Mouse (Mus musculus) neural tube, embryonic 12.5 days (tissue): ENCODE results near the gene Timm8a1. TPM values are rescaled to one million over a fixed set of nuclear protein-coding genes. Genes with fewer than 3 reads are reported as not detected.
"Not testable (repeated sequence)": the region's sequence is repeated elsewhere in the genome, so short reads cannot be mapped to it uniquely, and the experiment has no call there.

ENCODE experiments used
- ATAC-seq: fragments of 200-750 bp; cut with Nextera tagmentation; 2 replicates; pipeline ENCODE4 v1.8.0; 2017; ENCODE audit warnings: low read depth, mild to moderate bottlenecking, moderate TSS enrichment, moderate library complexity; ENCODE audit not compliant: low FRiP score
- H3K27ac ChIP-seq: fragments of 300-500 bp; sonication (generic); 2 replicates; pipeline ENCODE4 v1.5.1; 2016
- H3K27me3 ChIP-seq: fragments of 300-500 bp; sonication (generic); replicated peaks from 2 replicates; pipeline ENCODE4 v1.6.1; 2016; ENCODE audit warnings: mild to moderate bottlenecking
- H3K36me3 ChIP-seq: fragments of 300-500 bp; sonication (generic); 2 replicates; pipeline ENCODE4 v1.6.1; 2016; ENCODE audit warnings: mild to moderate bottlenecking
- H3K4me1 ChIP-seq: fragments of 300-500 bp; sonication (generic); 2 replicates; pipeline ENCODE4 v1.6.1; 2016
- H3K4me2 ChIP-seq: fragments of 300-500 bp; sonication (generic); replicated peaks from 2 replicates; pipeline ENCODE4 v1.6.1; 2016; ENCODE audit warnings: mild to moderate bottlenecking
- H3K4me3 ChIP-seq: fragments of 300-500 bp; sonication (generic); 2 replicates; pipeline ENCODE4 v1.5.1; 2016
- H3K9ac ChIP-seq: fragments of 300-500 bp; sonication (generic); 2 replicates; pipeline ENCODE4 v1.6.1; 2016; ENCODE audit warnings: mild to moderate bottlenecking
- H3K9me3 ChIP-seq: fragments of 300-500 bp; sonication (generic); 2 replicates; pipeline ENCODE4 v1.6.1; 2016; ENCODE audit warnings: mild to moderate bottlenecking
- WGBS: fragments of 180-500 bp; shearing (Covaris S2); methylation state at CpG from one replicate; pipeline ENCODE4 v1.1.7; 2016; 5-methylcytosine and 5-hydroxymethylcytosine counted together
- polyA plus RNA-seq: library from polyadenylated mRNA; unstranded; fragments of >200 nt; fragmentation: Nextera tagmentation; extraction: Ambion mirVana; gene quantifications from 2 replicates; pipeline ENCODE4 v1.2.1, GENCODE M21; 2016

Timm8a1 gene
- polyA plus RNA-seq, 1 experiment from 2014 or later: 45.8 TPM

- Histone ChIP-seq H3K4me2 (no peak overlapping the region), H3K27ac (no peak overlapping the region)
- WGBS: 86% methylated on average over 8 of the region's 8 CpGs
Measured at GRCm38 (mm10) chrX:134566536-134567222, 25.0 kb upstream of the Timm8a1 start.

GRCm38 (mm10) chrX:134564326-134564725, 22.7 kb upstream of the Timm8a1 start:
- Histone ChIP-seq H3K27me3 (no peaks in the 10 kb centered on the region), H3K9me3 (no peaks in the 10 kb centered on the region), H3K36me3 (no peaks in the 10 kb centered on the region), H3K27ac (no peak overlapping the region), H3K4me1 (no peaks in the 10 kb centered on the region), H3K4me2 (no peak overlapping the region), H3K4me3 (no peak overlapping the region), H3K9ac (no peak overlapping the region)
- 83% methylated on average over 4 of the region's 4 CpGs for WGBS
- ATAC-seq: no peak

More at GRCm38 (mm10) chrX:134566536-134567222, 25.0 kb upstream of the Timm8a1 start:
- no peak overlapping the region for H3K4me3 ChIP-seq
- no peak for ATAC-seq
- no peaks in the 10 kb centered on the region for H3K4me1 ChIP-seq
- H3K9me3 ChIP-seq: no peaks in the 10 kb centered on the region
- no peaks in the 10 kb centered on the region for H3K27me3 ChIP-seq
- no peaks in the 10 kb centered on the region for H3K36me3 ChIP-seq
- H3K9ac ChIP-seq: no peak overlapping the region

GRCm38 (mm10) chrX:134554425-134554824, 12.8 kb upstream of the Timm8a1 start:
- Histone ChIP-seq H3K4me1 (no peaks in the 10 kb centered on the region), H3K4me2 (no peak overlapping the region), H3K4me3 (no peak overlapping the region), H3K27me3 (no peaks in the 10 kb centered on the region), H3K9me3 (no peaks in the 10 kb centered on the region), H3K27ac (no peak overlapping the region), H3K9ac (no peak overlapping the region), H3K36me3 (no peaks in the 10 kb centered on the region)
- WGBS: 81% methylated on average over 6 of the region's 6 CpGs
- ATAC-seq: no peak

GRCm38 (mm10) chrX:134553326-134553725, 11.7 kb upstream of the Timm8a1 start:
- no peaks in the 10 kb centered on the region for H3K36me3 ChIP-seq
- 82% methylated on average over 4 of the region's 4 CpGs for WGBS

GRCm38 (mm10) chrX:134550903-134551302, 9.2 kb upstream of the Timm8a1 start:
- H3K36me3 ChIP-seq: no peaks in the 10 kb centered on the region
- H3K4me1 ChIP-seq: no peaks in the 10 kb centered on the region
- H3K4me2 ChIP-seq: no peak overlapping the region
- no peak overlapping the region for H3K4me3 ChIP-seq
- H3K27me3 ChIP-seq: no peaks in the 10 kb centered on the region
- WGBS: 27% methylated on average over 5 of the region's 5 CpGs
- no peaks in the 10 kb centered on the region for H3K9me3 ChIP-seq
- ATAC-seq: no peak; the same call in 1 of the 2 replicates
- H3K9ac ChIP-seq: no peak overlapping the region
- H3K27ac ChIP-seq: no peak overlapping the region

More at GRCm38 (mm10) chrX:134553326-134553725, 11.7 kb upstream of the Timm8a1 start:
- Histone ChIP-seq H3K4me3 (no peak overlapping the region), H3K27me3 (no peaks in the 10 kb centered on the region), H3K4me1 (no peaks in the 10 kb centered on the region), H3K4me2 (no peak overlapping the region), H3K9me3 (no peaks in the 10 kb centered on the region), H3K27ac (no peak overlapping the region), H3K9ac (no peak overlapping the region)
- ATAC-seq: no peak

DNA sequence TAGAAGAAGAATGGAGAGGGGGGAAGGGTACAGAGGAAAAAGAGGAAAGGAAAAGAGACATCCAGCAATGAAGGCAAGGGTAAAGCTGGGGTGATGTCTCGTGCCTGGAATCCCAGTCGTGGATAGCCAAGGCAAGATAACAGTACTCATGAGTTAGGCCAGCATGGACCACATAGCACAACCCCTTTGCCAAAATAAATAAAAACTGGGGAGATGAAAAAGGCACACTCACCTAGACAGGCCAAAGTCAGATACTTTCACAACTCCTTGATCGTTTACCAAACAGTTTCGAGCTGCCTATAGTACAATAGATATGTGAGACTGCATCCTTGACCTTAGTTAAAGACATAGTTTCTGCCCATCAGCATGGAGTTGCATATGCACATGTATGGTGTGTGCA, 5.7 kb upstream of the Timm8a1 start:
- H3K9ac ChIP-seq: no peak overlapping the region
- H3K4me1 ChIP-seq: no peaks in the 10 kb centered on the region
- no peak overlapping the region for H3K4me3 ChIP-seq
- no peaks in the 10 kb centered on the region for H3K27me3 ChIP-seq
- ATAC-seq: no peak
- H3K36me3 ChIP-seq: no peaks in the 10 kb centered on the region
- WGBS: 89% methylated on average over 4 of the region's 4 CpGs
- no peak overlapping the region for H3K4me2 ChIP-seq
- no peak overlapping the region for H3K27ac ChIP-seq
- H3K9me3 ChIP-seq: no peaks in the 10 kb centered on the region

DNA sequence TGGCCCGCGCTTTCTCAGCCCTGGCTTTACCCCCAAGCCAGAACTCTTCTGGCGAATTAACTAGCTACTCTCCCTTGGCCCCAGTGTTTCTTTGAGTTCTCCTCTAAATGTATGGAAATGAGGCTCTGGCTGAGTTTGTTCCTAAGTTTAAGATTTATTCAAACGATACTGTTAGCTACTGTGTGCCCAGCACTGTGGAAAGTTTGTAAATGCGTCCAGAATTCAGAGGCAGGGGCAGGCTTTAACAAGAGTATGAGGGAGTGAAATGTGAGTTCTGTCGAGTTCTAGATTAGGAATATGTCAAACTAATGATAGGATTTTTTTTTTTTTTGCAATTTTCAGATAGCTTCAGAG, 267 bp upstream of the Timm8a1 start:
- no peaks in the 10 kb centered on the region for H3K4me1 ChIP-seq
- H3K27me3 ChIP-seq: no peaks in the 10 kb centered on the region
- 0 out of 2 replicates have a peak, but pooled peaks have one; percentile 27 for ATAC-seq
- peak overlapping the region; percentile 52 for H3K9ac ChIP-seq
- peak overlapping the region; percentile 62 for H3K4me2 ChIP-seq
- WGBS: 25% methylated on average over 6 of the region's 6 CpGs
- H3K9me3 ChIP-seq: no peaks in the 10 kb centered on the region
- peak overlapping the region; percentile 47 for H3K4me3 ChIP-seq
- H3K36me3 ChIP-seq: no peaks in the 10 kb centered on the region
- no peak overlapping the region for H3K27ac ChIP-seq

GRCm38 (mm10) chrX:134540414-134541135, 1.1 kb downstream of the Timm8a1 start:
- no peaks in the 10 kb centered on the region for H3K4me1 ChIP-seq
- H3K27me3 ChIP-seq: no peaks in the 10 kb centered on the region
- no peak overlapping the region for H3K27ac ChIP-seq
- WGBS: 34% methylated on average over 12 of the region's 12 CpGs
- H3K9ac ChIP-seq: peak overlapping the region; percentile 47
- ATAC-seq: no peak
- peak overlapping the region; percentile 62 for H3K4me2 ChIP-seq
- H3K36me3 ChIP-seq: no peaks in the 10 kb centered on the region
- H3K4me3 ChIP-seq: peak overlapping the region; percentile 47
- H3K9me3 ChIP-seq: no peaks in the 10 kb centered on the region

- H3K4me2 ChIP-seq, H3K4me1 ChIP-seq, H3K27me3 ChIP-seq, H3K36me3 ChIP-seq, ATAC-seq, H3K9me3 ChIP-seq, H3K9ac ChIP-seq, H3K4me3 ChIP-seq, H3K27ac ChIP-seq: not testable (repeated sequence)
- WGBS: 86% methylated on average over 10 of the region's 10 CpGs
Measured at GRCm38 (mm10) chrX:134539795-134540194, 1.9 kb downstream of the Timm8a1 start.

GRCm38 (mm10) chrX:134533346-134533745, 8.3 kb downstream of the Timm8a1 start:
- H3K36me3 ChIP-seq: no peaks in the 10 kb centered on the region
- no peak for ATAC-seq
- no peaks in the 10 kb centered on the region for H3K9me3 ChIP-seq
- 78% methylated on average over 2 of the region's 2 CpGs for WGBS
- no peak overlapping the region for H3K27ac ChIP-seq
- no peak overlapping the region for H3K4me3 ChIP-seq
- no peak overlapping the region for H3K9ac ChIP-seq
- H3K4me1 ChIP-seq: no peaks in the 10 kb centered on the region
- no peaks in the 10 kb centered on the region for H3K27me3 ChIP-seq
- no peak overlapping the region for H3K4me2 ChIP-seq

GRCm38 (mm10) chrX:134525260-134525659, 16.4 kb downstream of the Timm8a1 start:
- H3K27me3 ChIP-seq: no peaks in the 10 kb centered on the region
- ATAC-seq: no peak
- H3K4me3 ChIP-seq: no peak overlapping the region
- no peak overlapping the region for H3K4me2 ChIP-seq
- 80% methylated on average over 4 of the region's 4 CpGs for WGBS
- H3K9ac ChIP-seq: no peak overlapping the region
- no peaks in the 10 kb centered on the region for H3K9me3 ChIP-seq
- no peak overlapping the region for H3K27ac ChIP-seq
- H3K4me1 ChIP-seq: no peaks in the 10 kb centered on the region
- no peaks in the 10 kb centered on the region for H3K36me3 ChIP-seq

GRCm38 (mm10) chrX:134523772-134524171, 17.9 kb downstream of the Timm8a1 start:
- no peak overlapping the region for H3K4me2 ChIP-seq
- no peaks in the 10 kb centered on the region for H3K27me3 ChIP-seq
- ATAC-seq: no peak
- no peaks in the 10 kb centered on the region for H3K4me1 ChIP-seq
- H3K9me3 ChIP-seq: no peaks in the 10 kb centered on the region
- H3K4me3 ChIP-seq: no peak overlapping the region
- no peaks in the 10 kb centered on the region for H3K36me3 ChIP-seq
- H3K27ac ChIP-seq: no peak overlapping the region
- no peak overlapping the region for H3K9ac ChIP-seq
- 78% methylated on average over 4 of the region's 4 CpGs for WGBS

DNA sequence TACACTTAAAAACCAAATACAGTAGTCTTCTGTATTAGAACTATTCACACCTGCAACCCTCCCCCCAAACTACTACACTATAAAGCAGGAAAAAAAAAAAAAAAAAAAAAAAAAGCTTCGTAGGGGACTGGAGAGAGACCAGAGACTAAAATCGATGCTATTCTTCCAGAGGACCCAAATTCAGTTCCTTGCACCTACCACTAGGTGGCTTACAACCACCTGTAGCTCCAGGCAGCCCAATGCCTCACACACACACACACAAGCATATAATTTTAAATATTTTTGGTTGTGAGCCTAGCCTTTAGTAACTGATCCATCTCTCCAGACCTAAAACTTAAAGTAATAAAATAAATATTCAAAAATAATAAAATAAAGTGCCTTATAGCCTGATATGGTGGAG, 32.2 kb downstream of the Timm8a1 start:
- 25% methylated on average over 2 of the region's 2 CpGs for WGBS

More for the DNA sequence above, 32.2 kb downstream of the Timm8a1 start:
- Histone ChIP-seq H3K27ac (no peak overlapping the region), H3K9me3 (no peaks in the 10 kb centered on the region), H3K4me2 (no peak overlapping the region), H3K36me3 (no peaks in the 10 kb centered on the region), H3K4me1 (no peaks in the 10 kb centered on the region), H3K9ac (no peak overlapping the region), H3K4me3 (no peak overlapping the region), H3K27me3 (no peaks in the 10 kb centered on the region)
- no peak for ATAC-seq
